Mouse (Mus musculus) kidney, adult 18-20 months (tissue): ENCODE results near the gene Erc2.

ENCODE experiments used
- DNase-seq: peaks from one replicate; pipeline ENCODE4 v3.0.0; 2021

Gene Erc2

GRCm38 (mm10) chr14:27622176-27622922 is at the start of gene Erc2:
Gene Erc2, plus strand, starts transcription at chr14:27622428.
- peak; percentile 78 for DNase-seq

GRCm38 (mm10) chr14:27578443-27578842 is 43.8 kb upstream of the Erc2 start:
- no peak for DNase-seq

- DNase-seq, result peak; percentile 33
Observed at GRCm38 (mm10) chr14:27589616-27590015, 32.6 kb upstream of the Erc2 start.

- DNase-seq, result no peak
Observed at GRCm38 (mm10) chr14:27592163-27592562, 30.1 kb upstream of the Erc2 start.

- DNase-seq, result peak; percentile 76
Observed at GRCm38 (mm10) chr14:27596265-27596664, 26.0 kb upstream of the Erc2 start.

GRCm38 (mm10) chr14:27602136-27602535 is 20.1 kb upstream of the Erc2 start:
- DNase-seq, result no peak

GRCm38 (mm10) chr14:27607419-27607818 is 14.8 kb upstream of the Erc2 start:
- no peak for DNase-seq

- peak; percentile 33 for DNase-seq
Observed at GRCm38 (mm10) chr14:27613766-27614165, 8.5 kb upstream of the Erc2 start.

GRCm38 (mm10) chr14:27617286-27617685 is 4.9 kb upstream of the Erc2 start:
- DNase-seq, result no peak

- no peak for DNase-seq
Observed at GRCm38 (mm10) chr14:27621576-27621975, 652 bp upstream of the Erc2 start.

- no peak for DNase-seq
Observed at GRCm38 (mm10) chr14:27622923-27623219, 643 bp downstream of the Erc2 start.

GRCm38 (mm10) chr14:27623368-27623767 is 1.1 kb downstream of the Erc2 start:
- peak; percentile 59 for DNase-seq

- DNase-seq, result no peak
Observed at GRCm38 (mm10) chr14:27628701-27629100, 6.5 kb downstream of the Erc2 start.

- no peak for DNase-seq
Observed at GRCm38 (mm10) chr14:27629369-27630012, 7.3 kb downstream of the Erc2 start.

- DNase-seq, result no peak
Observed at GRCm38 (mm10) chr14:27630973-27631640, 8.9 kb downstream of the Erc2 start.

- DNase-seq, result no peak
Observed at GRCm38 (mm10) chr14:27634761-27635160, 12.5 kb downstream of the Erc2 start.

- DNase-seq, result no peak
Observed at GRCm38 (mm10) chr14:27636556-27636955, 14.3 kb downstream of the Erc2 start.

GRCm38 (mm10) chr14:27641382-27641781 is 19.2 kb downstream of the Erc2 start:
- DNase-seq, result no peak

GRCm38 (mm10) chr14:27642981-27643380 is 20.8 kb downstream of the Erc2 start:
- no peak for DNase-seq

GRCm38 (mm10) chr14:27654670-27655069 is 32.4 kb downstream of the Erc2 start:
- no peak for DNase-seq

GRCm38 (mm10) chr14:27658616-27659015 is 36.4 kb downstream of the Erc2 start:
- DNase-seq, result no peak

- no peak for DNase-seq
Observed at GRCm38 (mm10) chr14:27661466-27661865, 39.2 kb downstream of the Erc2 start.

GRCm38 (mm10) chr14:27662251-27662650 is 40.0 kb downstream of the Erc2 start:
- DNase-seq, result no peak
